Mouse (Mus musculus): ENCODE data around the gene Tsc22d4.

Tsc22d4 gene

GRCm38 (mm10) chr5:137745214-137746171 lies at the start of gene Tsc22d4:
Tsc22d4 (plus strand) TSS chr5:137745730.
- DNase-seq (ENCODE audit: extremely low spot score): peak; percentile 90

- DNase-seq (ENCODE audit: extremely low spot score): no peak
Observed at GRCm38 (mm10) chr5:137695930-137696329, 49.6 kb upstream of the Tsc22d4 start.

GRCm38 (mm10) chr5:137699080-137699479 lies 46.5 kb upstream of the Tsc22d4 start:
- no peak for DNase-seq (ENCODE audit: extremely low spot score)

- DNase-seq (ENCODE audit: extremely low spot score): no peak
Observed at GRCm38 (mm10) chr5:137699850-137700249, 45.7 kb upstream of the Tsc22d4 start.

GRCm38 (mm10) chr5:137705242-137705641 lies 40.3 kb upstream of the Tsc22d4 start:
- no peak for DNase-seq (ENCODE audit: extremely low spot score)

GRCm38 (mm10) chr5:137706913-137707633 lies 38.5 kb upstream of the Tsc22d4 start:
- DNase-seq (ENCODE audit: extremely low spot score): no peak

- no peak for DNase-seq (ENCODE audit: extremely low spot score)
Observed at GRCm38 (mm10) chr5:137713454-137713853, 32.1 kb upstream of the Tsc22d4 start.

- no peak for DNase-seq (ENCODE audit: extremely low spot score)
Observed at GRCm38 (mm10) chr5:137715685-137716084, 29.8 kb upstream of the Tsc22d4 start.

- DNase-seq (ENCODE audit: extremely low spot score): no peak
Observed at GRCm38 (mm10) chr5:137718020-137718790, 27.3 kb upstream of the Tsc22d4 start.

- DNase-seq (ENCODE audit: extremely low spot score): no peak
Observed at GRCm38 (mm10) chr5:137719088-137719487, 26.4 kb upstream of the Tsc22d4 start.

GRCm38 (mm10) chr5:137720558-137721164 lies 24.9 kb upstream of the Tsc22d4 start:
- DNase-seq (ENCODE audit: extremely low spot score): peak; percentile 42

- no peak for DNase-seq (ENCODE audit: extremely low spot score)
Observed at GRCm38 (mm10) chr5:137723840-137724239, 21.7 kb upstream of the Tsc22d4 start.

- no peak for DNase-seq (ENCODE audit: extremely low spot score)
Observed at GRCm38 (mm10) chr5:137726767-137727166, 18.8 kb upstream of the Tsc22d4 start.

- no peak for DNase-seq (ENCODE audit: extremely low spot score)
Observed at GRCm38 (mm10) chr5:137733638-137734288, 11.8 kb upstream of the Tsc22d4 start.

- DNase-seq (ENCODE audit: extremely low spot score): peak; percentile 77
Observed at GRCm38 (mm10) chr5:137734289-137735061, 11.1 kb upstream of the Tsc22d4 start.

- DNase-seq (ENCODE audit: extremely low spot score): no peak
Observed at GRCm38 (mm10) chr5:137737400-137737940, 8.1 kb upstream of the Tsc22d4 start.

GRCm38 (mm10) chr5:137738516-137738915 lies 7.0 kb upstream of the Tsc22d4 start:
- no peak for DNase-seq (ENCODE audit: extremely low spot score)

- DNase-seq (ENCODE audit: extremely low spot score): no peak
Observed at GRCm38 (mm10) chr5:137739471-137739870, 6.1 kb upstream of the Tsc22d4 start.

GRCm38 (mm10) chr5:137740506-137740905 lies 5.0 kb upstream of the Tsc22d4 start:
- DNase-seq (ENCODE audit: extremely low spot score): no peak
